Mouse (Mus musculus) yolk sac, embryonic 10.5 days (tissue): ENCODE measurements at regions not wholly inside any gene's neighbourhood (a gene's known extent, or its start where the extent isn't known, plus 50 kb on each side); places are given as distances from the start of the nearest gene placed in this dataset.

Experiments
- DNase-seq: peaks from one replicate; pipeline ENCODE4 v3.0.0-alpha.2; 2017; ENCODE audit warnings: low spot score

DNA sequence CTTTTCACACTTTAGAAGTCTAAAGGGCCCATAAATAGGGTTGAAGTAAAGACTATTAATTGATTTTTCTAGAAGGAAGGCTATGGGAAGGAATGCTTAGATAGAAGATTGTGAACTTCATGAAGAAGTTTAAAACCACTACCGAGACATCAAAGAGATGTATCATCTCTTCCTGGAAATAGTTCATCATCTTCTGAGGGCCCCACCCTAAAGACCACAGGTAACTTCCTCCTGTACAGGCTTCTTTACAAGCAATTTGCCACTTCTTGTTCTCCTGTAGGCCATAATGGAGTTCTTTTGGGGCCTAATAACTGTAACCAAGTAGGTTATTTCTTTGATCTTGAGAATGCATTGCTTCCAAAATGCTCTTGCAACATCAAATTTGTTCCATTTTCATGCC, 485.8 kb upstream of the A1bg start:
- DNase-seq, result no peak

DNA sequence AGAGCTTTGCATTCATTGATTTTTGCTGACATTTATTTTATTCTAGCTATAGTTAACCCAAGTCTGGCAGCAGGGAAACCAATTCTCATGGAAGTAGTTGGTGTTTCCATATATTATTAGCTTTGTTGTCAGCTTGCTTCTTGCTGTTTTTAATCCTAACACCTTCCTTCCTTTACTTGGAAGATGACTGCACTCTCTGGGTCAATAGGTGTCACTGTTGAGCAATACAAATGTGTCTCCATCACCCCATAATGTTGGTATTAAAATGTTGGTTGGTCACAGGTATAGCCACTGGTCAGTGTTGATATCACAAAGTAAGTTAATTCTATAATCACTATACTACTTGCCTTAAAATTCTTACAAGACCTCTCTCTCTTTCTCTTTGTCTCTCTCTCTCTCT, 477.9 kb upstream of the A1bg start:
- DNase-seq, result no peak

DNA sequence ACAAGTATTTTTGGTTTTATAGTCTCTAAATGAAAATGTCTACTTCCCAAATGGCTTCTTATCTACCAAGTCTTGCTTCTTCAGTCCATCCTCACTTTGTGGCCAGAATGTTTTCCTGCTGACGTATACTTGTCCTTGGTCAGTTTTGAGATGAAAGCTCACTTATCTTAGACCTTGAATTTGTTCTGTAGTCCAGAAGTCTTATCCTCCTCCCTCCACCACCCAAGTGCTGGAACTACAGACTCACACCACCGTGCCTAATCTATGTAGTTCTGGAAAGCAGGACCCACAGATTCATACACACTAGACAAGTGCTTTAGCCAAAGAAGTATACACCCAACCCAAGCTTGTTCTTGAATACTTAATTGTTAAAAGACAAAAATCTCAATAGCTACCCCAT, 477.2 kb upstream of the A1bg start:
- no peak for DNase-seq

DNA sequence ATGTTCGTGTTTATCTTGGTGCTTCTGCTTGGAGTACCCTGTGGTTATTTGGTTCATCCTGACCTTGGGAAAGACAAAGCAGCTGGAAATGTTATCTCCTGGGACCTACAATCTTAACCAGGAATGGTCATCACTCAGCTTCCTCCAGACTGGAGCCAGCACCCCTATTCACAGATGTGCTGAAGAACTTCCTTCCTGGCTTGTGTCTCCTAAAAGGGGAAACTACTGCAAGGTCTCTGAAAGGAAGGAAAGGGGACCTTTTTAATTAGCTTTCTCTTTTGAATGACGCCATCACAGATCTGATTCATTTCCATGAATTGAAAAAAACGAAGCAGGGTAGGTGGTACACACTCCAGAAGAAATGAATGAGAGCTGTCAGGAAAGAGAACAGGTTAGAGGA, 476.0 kb upstream of the A1bg start:
- DNase-seq, result no peak

DNA sequence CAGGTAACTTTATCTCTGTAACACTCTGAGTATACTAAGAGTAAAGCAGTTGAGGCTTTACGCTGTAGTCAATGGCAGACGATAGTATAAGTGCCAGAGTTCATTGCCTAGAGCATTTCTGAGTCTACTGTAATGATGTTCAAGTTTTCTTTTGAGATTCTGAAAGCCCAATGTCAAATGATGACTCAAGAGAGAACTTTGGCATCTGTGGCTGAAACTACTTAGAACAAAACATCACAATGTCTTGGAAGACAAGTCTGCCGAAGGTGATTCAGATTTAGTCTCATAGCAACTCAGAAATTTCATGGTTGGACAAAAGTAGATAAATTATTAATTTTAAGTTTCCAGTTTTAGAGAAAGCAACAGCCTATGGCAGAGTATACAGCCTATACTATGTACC, 474.2 kb upstream of the A1bg start:
- no peak for DNase-seq

DNA sequence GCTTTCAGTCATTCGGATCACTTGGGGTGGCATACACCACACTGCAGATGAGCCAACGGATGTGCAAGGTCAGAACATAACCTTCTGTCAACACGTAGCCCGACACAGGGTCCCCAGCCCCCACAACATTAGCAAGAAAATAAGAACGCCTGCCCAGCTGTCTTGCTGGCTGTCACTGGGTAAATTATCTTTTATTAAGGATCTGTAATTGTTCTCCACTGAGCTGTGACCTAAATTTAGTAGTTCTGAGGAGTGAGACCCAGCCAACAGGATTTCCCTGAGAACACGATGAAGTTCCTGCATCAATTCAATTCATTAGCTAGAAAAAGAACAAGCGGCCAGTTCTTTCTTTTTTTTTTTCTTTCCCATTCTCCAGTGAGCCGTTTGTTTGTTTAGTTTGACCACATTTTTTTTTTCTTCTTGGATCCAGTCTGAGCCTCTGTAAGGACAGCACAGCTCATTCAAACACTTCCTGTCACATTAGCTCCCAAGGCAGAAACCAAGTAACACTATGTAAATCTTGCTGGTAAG, 472.5 kb upstream of the A1bg start:
- peak; percentile 15 for DNase-seq

DNA sequence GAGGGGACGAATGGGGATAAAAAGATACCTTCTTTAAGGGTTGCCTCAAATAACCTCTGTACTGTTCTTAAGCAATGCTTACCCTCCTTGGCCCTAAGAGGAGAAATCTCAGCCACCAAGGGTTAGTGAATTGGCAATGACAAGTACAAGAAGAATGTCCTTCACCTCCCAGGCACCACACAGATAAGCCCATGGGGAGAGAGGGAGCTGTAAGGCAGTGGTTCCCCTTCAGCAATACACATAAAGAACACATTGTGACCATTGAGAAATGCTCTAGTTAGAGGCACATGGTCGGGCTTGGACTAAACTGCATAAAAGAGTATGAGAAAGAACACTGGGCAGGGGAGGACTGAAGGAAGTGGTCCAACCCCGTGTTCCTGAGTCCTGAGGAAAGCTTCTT, 457.9 kb upstream of the A1bg start:
- DNase-seq, result no peak

DNA sequence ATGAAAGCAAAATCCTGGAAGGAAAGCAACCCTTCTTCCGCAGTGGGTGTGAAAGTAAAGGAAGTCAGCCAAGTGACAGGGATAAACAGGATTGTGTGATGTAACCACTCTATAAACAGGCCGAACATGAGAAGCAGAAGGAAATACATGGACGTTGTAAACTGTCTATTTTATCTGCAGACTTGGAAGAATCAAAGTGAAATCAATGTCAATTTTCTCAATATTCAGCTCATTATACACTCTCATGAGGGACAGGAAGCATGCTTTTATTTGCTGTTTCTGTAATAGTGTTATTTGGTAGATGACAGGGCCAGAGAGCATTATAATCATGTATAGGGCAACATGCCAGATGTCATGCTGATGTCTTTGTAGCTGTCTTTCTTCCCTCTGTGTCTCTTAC, 443.5 kb upstream of the A1bg start:
- DNase-seq, result no peak

DNA sequence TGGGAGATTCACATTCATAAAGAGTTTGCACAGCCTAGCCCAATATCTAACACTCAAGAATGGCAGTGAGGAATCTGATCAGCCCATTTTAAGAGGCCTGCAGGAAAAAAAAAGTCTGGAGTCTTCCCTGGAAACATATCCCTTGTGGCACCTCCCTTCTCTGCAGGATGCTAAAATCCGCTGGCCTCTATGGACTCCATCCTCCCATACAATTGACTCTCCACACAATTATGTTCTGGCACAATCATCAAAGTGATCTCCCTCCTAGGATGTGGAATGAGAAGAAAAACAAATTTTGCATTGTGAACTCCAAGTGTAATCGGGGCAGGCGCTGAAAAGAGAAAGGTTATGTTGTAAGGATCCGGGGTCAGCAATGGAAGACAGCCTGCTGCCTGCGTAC, 442.7 kb upstream of the A1bg start:
- no peak for DNase-seq

DNA sequence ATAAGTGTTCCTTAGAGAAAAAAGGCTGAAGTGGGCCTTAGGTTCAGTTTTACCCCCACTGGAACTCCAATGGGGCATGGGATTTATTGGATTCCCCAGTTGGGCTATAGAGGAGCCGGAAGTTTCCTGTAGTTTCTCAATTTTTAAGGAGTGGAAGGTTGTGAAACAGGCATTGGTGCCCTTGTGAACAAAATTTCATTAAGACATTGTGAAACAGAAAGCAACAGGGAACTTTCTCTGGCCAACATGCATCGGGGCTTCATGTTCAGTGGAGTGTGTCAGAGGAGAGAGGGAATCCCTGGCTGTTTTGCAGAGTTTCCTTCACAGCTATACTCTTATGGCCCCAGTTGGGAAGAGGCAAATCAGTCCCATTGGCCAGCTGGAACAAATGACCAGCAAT, 441.6 kb upstream of the A1bg start:
- no peak for DNase-seq

DNA sequence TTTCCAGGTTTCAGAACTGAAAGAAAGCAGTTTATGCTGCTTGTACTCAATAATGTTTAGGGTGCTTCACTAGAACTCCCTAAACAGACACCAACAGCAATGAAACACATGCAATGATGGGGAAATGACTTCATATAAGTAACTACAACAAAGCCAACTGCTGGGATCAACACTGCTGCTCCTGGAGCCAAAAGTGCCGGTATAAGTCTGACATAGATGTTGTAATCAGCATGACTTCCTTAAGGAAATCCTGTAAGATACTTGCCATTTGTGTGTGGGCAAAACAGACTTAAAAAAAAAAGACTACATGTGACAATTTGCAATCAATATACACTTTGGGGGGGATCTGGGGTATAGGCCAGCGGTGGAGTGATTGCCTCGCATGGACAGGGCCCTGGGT, 438.4 kb upstream of the A1bg start:
- DNase-seq, result no peak

DNA sequence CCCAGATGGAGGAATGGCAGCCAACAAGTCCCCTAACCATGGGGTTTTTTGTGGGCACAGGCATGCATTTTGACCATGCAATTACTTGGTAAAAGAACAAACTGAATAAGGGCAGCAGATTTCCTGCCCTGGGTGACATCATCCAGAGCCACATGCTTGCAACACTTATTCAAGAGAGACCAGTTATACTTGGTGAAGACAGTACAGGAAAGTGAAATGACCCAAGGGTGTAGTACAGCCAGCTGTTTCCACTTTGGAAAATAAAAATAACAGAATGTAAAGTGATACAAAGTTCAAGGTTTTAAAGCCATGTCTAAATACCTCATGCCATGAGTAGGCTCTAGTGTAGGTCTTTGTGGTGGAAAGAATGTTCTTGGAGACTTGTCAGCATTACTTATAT, 432.5 kb upstream of the A1bg start:
- no peak for DNase-seq

DNA sequence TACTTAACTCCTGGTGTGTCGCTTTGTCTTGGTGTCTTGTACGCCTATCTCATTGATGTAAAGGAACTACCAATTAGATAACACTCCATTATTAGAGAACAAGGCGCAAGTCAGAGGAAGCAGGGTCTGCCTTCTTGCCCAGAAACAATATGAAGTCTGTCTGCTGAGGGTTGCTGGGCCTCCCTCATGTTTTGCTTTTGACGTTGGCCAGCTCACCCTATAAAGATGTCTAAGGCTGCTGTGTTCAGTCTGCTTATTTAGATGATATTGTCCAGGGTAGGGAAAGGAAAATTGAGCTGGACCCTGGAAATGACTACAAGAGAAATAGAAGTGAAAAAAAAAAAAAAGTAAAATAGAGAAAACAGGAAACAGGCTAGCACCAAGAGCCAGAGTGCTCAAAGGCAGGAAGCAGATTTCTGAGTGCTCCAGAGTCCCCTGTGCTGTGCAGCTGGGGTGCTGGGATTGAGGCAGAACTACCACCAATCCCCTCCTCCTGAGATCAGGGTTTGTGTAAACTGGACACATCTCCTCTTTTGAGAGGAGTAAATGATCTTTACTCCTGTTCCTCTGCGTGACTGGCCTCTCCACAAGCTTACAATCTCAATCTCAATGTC, 429.0 kb upstream of the A1bg start:
- DNase-seq, result peak; percentile 26

DNA sequence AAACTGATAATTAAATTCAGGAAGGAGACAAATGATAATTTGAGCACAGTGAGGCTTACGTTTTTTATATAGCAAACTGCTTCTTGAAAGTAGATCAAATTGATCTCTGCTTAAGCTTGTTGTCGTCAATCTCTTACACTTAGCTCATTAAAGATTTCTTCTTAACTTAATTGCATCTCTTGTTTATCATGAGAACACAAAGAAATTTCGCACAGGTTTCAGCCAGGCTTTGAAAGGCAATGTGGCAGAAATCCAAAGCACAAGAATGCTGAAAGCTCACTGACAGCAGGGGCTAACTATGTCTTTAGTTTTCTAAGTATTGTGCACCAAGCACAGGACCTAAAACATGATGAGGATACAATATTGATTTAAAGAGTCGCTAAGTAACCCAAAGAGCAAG, 422.3 kb upstream of the A1bg start:
- DNase-seq, result no peak

DNA sequence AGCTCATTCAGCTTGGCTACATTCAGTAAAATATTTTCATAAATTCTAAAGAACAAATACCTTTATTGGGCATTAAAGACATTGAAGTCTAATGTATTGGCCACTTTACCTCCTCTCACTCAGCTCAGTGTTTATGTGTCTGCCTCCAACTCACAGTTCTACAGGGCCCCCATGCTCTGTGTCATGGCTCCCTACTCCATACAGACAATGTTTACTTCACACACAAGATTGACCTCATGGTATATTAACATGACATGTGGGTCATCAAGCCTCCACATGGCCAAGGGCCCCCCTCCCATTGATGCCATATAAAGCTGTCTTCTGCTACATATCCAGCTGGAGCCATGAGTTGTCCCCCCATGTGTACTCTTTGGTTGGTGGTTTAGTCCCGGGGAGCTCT, 419.8 kb upstream of the A1bg start:
- DNase-seq, result no peak

DNA sequence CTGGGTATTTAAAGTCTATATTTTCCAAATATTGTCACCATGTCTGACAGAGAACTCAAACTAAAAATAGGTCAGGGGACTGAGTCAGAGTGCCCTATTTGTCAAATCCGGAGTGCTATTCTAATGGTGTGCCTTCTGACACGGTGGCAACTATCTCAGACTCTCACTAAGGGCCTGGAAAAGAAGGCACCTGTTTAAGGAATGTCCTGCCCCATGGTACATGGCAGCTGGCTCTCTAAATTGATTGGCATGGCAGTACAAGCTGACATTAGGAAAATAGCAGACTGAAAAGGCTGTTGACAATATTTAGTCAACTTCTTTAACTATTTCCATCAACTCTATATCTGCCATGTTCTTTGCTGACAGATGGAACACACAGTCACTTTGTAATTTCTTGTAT, 405.1 kb upstream of the A1bg start:
- no peak for DNase-seq

DNA sequence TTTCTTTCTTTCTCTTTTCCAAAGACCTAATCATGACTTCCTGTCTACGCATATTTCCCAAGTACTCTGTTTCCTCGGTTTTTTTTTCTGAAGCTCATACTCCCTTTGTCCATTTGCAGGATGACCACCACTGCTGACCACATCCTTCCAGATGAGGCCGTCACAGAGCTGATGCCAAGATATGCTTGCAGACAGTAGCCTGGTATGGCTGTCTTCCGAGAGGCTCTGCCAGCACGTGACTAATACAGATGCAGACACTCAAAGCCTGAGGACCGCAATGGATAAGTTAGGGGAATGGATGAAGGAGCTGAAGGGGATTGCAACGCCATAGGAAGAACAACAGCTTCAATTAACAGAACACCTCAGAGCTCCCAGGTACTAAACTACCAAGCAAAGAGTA, 399.4 kb upstream of the A1bg start:
- no peak for DNase-seq

DNA sequence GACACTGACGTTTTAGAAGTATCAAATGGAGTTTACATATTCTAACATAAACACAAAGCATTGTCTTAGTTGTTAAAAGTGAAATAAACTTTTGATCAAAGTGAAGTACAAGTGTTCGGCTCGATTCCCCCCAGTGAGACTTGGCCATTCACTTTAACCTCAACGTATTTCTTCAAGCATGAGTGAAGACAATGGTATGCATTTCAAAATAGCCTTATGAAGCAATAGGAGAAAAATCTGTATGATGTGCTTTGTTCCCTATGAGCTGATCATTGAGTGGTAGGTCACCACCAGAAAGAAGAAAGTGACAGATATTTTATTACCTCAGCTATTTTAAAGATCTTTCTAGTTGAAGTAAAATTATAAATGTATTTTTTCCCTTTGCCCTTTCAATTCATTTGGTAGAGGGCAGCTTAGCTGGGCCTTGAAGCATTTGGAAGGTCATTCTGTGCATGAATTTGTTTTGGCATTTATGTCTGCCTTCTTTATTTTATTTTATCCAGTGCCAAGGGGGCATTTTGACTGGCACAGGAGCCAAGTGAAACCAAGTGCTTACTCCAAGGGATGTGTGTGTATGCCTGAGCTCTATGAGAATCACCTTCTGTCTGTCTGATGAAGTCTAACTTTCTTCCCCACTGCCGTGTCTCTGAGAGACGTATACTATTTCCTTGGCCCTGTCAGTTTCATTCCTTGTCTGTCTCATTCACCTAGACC, 386.8 kb upstream of the A1bg start:
- DNase-seq, result no peak

DNA sequence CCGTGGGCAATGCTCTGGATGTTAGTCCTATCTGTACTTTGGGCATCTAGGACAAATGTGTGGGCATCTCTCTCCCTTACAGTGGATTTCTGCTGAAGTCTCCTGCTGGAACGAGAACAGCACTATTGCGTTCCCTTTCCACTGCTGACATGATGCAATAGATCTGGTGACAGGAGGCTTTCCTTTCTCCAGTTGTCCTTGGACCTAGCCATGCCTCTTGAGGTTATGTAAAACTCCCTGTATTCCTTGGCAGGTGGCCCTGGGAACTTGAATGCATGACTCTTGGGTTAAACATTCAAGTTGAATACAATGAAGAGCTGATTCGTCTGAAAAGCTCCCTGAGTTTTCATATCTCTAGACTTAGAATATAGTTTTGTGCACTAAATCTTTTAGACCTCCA, 386.1 kb upstream of the A1bg start:
- DNase-seq, result no peak

DNA sequence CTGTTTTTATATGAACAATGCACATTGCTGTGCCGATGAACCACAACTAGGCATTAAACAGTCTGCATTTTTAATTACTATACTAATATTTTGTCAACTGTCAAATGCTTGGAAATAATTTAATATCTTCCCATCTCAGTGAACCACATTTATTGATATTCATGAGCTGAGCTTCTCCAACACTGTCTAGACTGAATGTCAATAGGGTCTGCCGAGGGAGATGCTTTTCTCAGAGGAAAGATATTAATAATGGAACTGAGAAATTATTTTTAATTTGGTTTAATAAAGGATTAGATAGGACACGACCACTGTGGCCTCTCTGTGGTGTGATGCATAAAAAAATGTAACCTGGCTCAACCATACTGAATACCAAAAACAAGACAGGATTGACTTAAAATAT, 381.7 kb upstream of the A1bg start:
- no peak for DNase-seq

DNA sequence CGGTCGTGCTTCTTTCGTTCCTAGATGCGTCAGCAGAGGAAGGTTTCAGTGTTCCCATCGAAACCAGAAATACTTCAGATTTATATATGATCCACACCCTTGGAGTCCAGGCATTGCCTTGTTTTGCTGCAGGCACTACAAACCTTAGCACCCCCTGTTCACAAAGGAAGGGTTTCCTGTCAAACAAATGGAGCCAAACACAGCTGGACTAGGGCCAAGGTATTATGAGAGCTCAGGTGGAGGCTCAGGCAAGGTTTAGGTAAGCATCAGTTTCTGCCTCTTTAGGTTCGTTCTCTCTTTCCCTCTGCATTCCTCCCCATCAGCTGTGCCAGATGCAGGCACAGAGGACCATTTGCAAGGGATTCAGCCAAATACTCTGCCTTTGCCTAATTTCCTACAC, 377.0 kb upstream of the A1bg start:
- DNase-seq, result no peak

DNA sequence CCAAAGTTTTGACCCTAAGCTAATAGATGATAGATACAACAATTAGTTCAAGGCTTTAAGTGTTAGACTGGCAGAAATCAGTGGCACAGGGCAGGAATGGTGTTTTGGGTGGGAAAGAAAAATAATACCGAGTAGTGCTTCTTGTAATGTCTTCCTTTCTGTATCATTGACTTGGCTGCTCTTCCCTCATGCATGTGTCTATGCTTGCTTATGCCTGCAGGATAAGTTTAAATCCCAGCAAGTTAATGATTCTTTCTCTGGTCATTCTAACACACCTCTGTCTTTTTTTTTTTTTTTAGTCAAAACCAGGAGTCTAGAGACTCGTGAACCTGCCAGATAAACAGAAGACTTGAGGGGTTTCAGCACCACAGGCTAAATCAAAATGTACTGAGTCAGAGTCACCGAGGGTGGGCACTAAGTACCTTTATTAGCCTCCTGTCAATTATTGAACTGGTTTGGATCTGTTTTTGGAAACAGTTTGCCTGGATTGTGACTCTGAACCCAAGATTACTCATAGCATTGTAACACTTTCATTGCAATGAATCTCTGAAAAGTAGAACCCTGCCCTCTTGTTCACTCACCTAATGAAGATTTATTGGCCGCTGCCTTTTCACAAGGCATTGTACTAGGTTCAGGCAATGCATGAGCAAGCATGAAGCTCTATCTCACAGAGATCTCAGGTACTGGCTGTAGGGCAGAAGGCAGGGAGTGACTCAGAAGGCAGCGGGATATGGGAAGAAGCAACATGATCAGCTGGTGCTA, 374.8 kb upstream of the A1bg start:
- no peak for DNase-seq

DNA sequence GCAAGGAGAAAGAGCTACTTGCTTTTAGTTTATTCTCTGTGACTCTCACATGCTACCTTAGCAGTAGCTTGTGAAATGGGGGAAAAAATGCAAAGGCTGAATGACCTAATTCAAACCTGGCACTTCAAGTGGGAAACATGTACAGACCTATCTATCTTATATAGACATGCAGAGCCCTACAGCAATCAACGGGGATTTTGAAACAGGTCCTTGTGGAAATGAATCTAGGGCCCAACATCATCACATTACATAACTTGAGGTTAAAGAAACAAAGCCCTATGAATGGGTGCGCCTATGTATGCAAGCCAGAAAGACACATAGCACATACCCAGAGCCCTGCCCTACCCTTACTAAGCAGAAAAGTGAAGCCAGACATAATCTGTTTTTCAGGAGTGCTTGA, 371.8 kb upstream of the A1bg start:
- DNase-seq, result no peak
